Mouse (Mus musculus): ENCODE results near the gene Slc30a10. TPM values are rescaled to one million over a fixed set of nuclear protein-coding genes. Genes with fewer than 3 reads are reported as not detected.

Gene Slc30a10
- total and polyA plus RNA-seq, 3 experiments = not detected

GRCm38 (mm10) chr1:185493439-185494034, 38.9 kb downstream of the Slc30a10 start:
- Histone ChIP-seq H3K9me3 (replicated peaks; ENCODE audit: low read length) (no peaks in the 10 kb centered on the region), H3K4me1 (ENCODE audit: control insufficient read depth in 1 of 2, insufficient read depth in 2 of 2) (no peaks in the 10 kb centered on the region), H3K27ac (ENCODE audit: insufficient read depth, low read depth) (no peak overlapping the region), H3K4me2 (ENCODE audit: insufficient read depth, low read depth, poor library complexity, severe bottlenecking) (no peak overlapping the region), H3K4me3 (replicated peaks in 1 of 3; ENCODE audit: low read depth in 2 of 3, low read length in 2 of 3, poor library complexity in 1 of 3) (no peak overlapping the region), H3K79me2 (replicated peaks; ENCODE audit: control insufficient read depth, extremely low read depth, insufficient read depth, poor library complexity, severe bottlenecking) (no peaks in the 10 kb centered on the region), H3K9ac (ENCODE audit: insufficient read depth, low read depth) (no peak overlapping the region), H3K36me3 (replicated peaks in 1 of 2; ENCODE audit: control insufficient read depth in 1 of 2, insufficient read depth in 1 of 2, low read length in 1 of 2) (no peaks in the 10 kb centered on the region), H3K27me3 (replicated peaks) (no peaks in the 10 kb centered on the region)
- in situ Hi-C loops (cut with MboI; ENCODE audit: low pct_ligation_motif_present, low pct_unique_long_range_greater_than_20kb, low sequenced_read_pairs) (no loop called here), dilution Hi-C loops (cut with MboI; ENCODE audit: extremely low pct_ligation_motif_present, extremely low pct_unique_long_range_greater_than_20kb, low sequenced_read_pairs) (no loop called here)
- no peak for TF ChIP-seq MAZ (IDR thresholded peaks at IDR 0.05; ENCODE audit: low read depth, low read length)
- no peak for TF ChIP-seq NELFE (IDR thresholded peaks at IDR 0.05; ENCODE audit: low read depth, low read length)
- TF ChIP-seq CHD1 (IDR thresholded peaks at IDR 0.05; ENCODE audit: low read depth, low read length) = no peak
- TF ChIP-seq ZC3H11A (IDR thresholded peaks at IDR 0.05; ENCODE audit: low read depth, low read length) = no peak
- TF ChIP-seq ZMIZ1 (IDR thresholded peaks at IDR 0.05; ENCODE audit: low read depth, low read length) = no peak
- TF ChIP-seq JUND (conservative IDR thresholded peaks at IDR 0.05; ENCODE audit: low read depth, low read length) = no peak
- no peak for TF ChIP-seq MAFK (IDR thresholded peaks at IDR 0.05; ENCODE audit: insufficient replicate concordance, low read length)
- no peak for TF ChIP-seq NRF1 (IDR thresholded peaks at IDR 0.05; ENCODE audit: low read depth, low read length)
- DNase-seq (ENCODE audit: extremely low read depth) = no peak

- no peaks in the 10 kb centered on the region for H3K36me3 ChIP-seq (replicated peaks in 1 of 2; ENCODE audit: control insufficient read depth in 1 of 2, insufficient read depth in 1 of 2, low read length in 1 of 2)
- no peaks in the 10 kb centered on the region for H3K4me1 ChIP-seq (ENCODE audit: control insufficient read depth in 1 of 2, insufficient read depth in 2 of 2)
- in situ Hi-C loops (cut with MboI; ENCODE audit: low pct_ligation_motif_present, low pct_unique_long_range_greater_than_20kb, low sequenced_read_pairs) = no loop called here
- no peak overlapping the region for H3K4me2 ChIP-seq (ENCODE audit: insufficient read depth, low read depth, poor library complexity, severe bottlenecking)
- no peaks in the 10 kb centered on the region for H3K79me2 ChIP-seq (replicated peaks; ENCODE audit: control insufficient read depth, extremely low read depth, insufficient read depth, poor library complexity, severe bottlenecking)
- no peak for TF ChIP-seq HCFC1 (IDR thresholded peaks at IDR 0.05; ENCODE audit: low read depth, low read length)
- TF ChIP-seq MAZ (IDR thresholded peaks at IDR 0.05; ENCODE audit: low read depth, low read length) = no peak
- TF ChIP-seq NELFE (IDR thresholded peaks at IDR 0.05; ENCODE audit: low read depth, low read length) = no peak
- TF ChIP-seq MYC (IDR thresholded peaks at IDR 0.05; ENCODE audit: low read depth, low read length) = no peak
- TF ChIP-seq JUND (conservative IDR thresholded peaks at IDR 0.05; ENCODE audit: low read depth, low read length) = no peak
- TF ChIP-seq BHLHE40 (IDR thresholded peaks at IDR 0.05; ENCODE audit: low read depth, low read length) = no peak
- no peak for TF ChIP-seq ZNF384 (IDR thresholded peaks at IDR 0.05; ENCODE audit: low read depth, low read length)
- no peak for TF ChIP-seq MAFK (IDR thresholded peaks at IDR 0.05; ENCODE audit: insufficient replicate concordance, low read length)
- TF ChIP-seq RAD21 (IDR thresholded peaks at IDR 0.05; ENCODE audit: low read depth, low read length) = no peak
- TF ChIP-seq MEF2A (IDR thresholded peaks at IDR 0.05; ENCODE audit: borderline replicate concordance, low read depth, low read length) = no peak
- TF ChIP-seq RCOR1 (conservative IDR thresholded peaks at IDR 0.05; ENCODE audit: low read depth, low read length) = no peak
- TF ChIP-seq USF1 (IDR thresholded peaks at IDR 0.05; ENCODE audit: low read depth, low read length) = no peak
- TF ChIP-seq ZC3H11A (IDR thresholded peaks at IDR 0.05; ENCODE audit: low read depth, low read length) = no peak
- no peak for TF ChIP-seq ELF1 (IDR thresholded peaks at IDR 0.05; ENCODE audit: low read depth, low read length)
- TF ChIP-seq UBTF (IDR thresholded peaks at IDR 0.05; ENCODE audit: low read depth, low read length) = no peak
- no peak for TF ChIP-seq ZKSCAN1 (IDR thresholded peaks at IDR 0.05; ENCODE audit: borderline replicate concordance, low read depth, low read length)
- TF ChIP-seq MAX (IDR thresholded peaks at IDR 0.05; ENCODE audit: low read length) = no peak
- TF ChIP-seq CHD2 (IDR thresholded peaks at IDR 0.05; ENCODE audit: low read length) = no peak
- TF ChIP-seq E2F4 (IDR thresholded peaks at IDR 0.05; ENCODE audit: insufficient replicate concordance, low read depth, low read length) = no peak
- no peak overlapping the region for H3K9ac ChIP-seq (ENCODE audit: insufficient read depth, low read depth)
- no peaks in the 10 kb centered on the region for H3K27me3 ChIP-seq (replicated peaks)
- DNase-seq (ENCODE audit: extremely low read depth) = no peak
- H3K4me3 ChIP-seq (replicated peaks in 1 of 3; ENCODE audit: low read depth in 2 of 3, low read length in 2 of 3, poor library complexity in 1 of 3) = no peak overlapping the region
- dilution Hi-C loops (cut with MboI; ENCODE audit: extremely low pct_ligation_motif_present, extremely low pct_unique_long_range_greater_than_20kb, low sequenced_read_pairs) = no loop called here
- H3K9me3 ChIP-seq (replicated peaks; ENCODE audit: low read length) = no peaks in the 10 kb centered on the region
- H3K27ac ChIP-seq (ENCODE audit: insufficient read depth, low read depth) = no peak overlapping the region
These were observed 42.3 kb downstream of the Slc30a10 start for GRCm38 (mm10) chr1:185496791-185497460.
